ENCODE assay signal across 8 mouse cellular contexts in genomic region chr2:20967101-20967645, GRCm38 (mm10). TPM values are rescaled to one million over a fixed set of nuclear protein-coding genes. Genes with fewer than 3 reads are reported as not detected.
DNase-seq lines count a peak whose midpoint lies in the region; ATAC-seq and TF ChIP-seq lines count a peak whose summit lies in the region.

No protein-coding gene starts in this region.

- H3K27ac ChIP-seq in MEL (ENCODE audit: control insufficient read depth, low read depth, low read length): peak overlapping the region; percentile 99
- H3K27ac ChIP-seq in cortical plate, adult 2 months (ENCODE audit: insufficient read depth, low read length): peak overlapping the region; percentile 100
- no peak overlapping the region for H3K27ac ChIP-seq in kidney, embryonic 14.5 days (ENCODE audit: low read depth, low read length)
- H3K27ac ChIP-seq in lung, embryonic 15.5 days: peak overlapping the region; percentile 97

- TF ChIP-seq EP300 in MEL (IDR thresholded peaks at IDR 0.05; ENCODE audit: low read depth in 1 of 2, low read length in 2 of 2): no peak

- no peak for TF ChIP-seq CTCF in MEL (IDR thresholded peaks at IDR 0.05 in 2 of 3, conservative IDR thresholded peaks at IDR 0.05 in 1 of 3; ENCODE audit: control insufficient read depth in 1 of 3, insufficient read depth in 1 of 3, low read depth in 2 of 3, low read length in 3 of 3, poor library complexity in 1 of 3, severe bottlenecking in 1 of 3)
- no peak for TF ChIP-seq CTCF in cortical plate, adult 2 months (IDR thresholded peaks at IDR 0.05; ENCODE audit: extremely low read depth, insufficient read depth, low read length)

- peak; percentile 18 to 26 for DNase-seq in B cell, adult 2 months
- peak; percentile 71 for DNase-seq in MEL (ENCODE audit: low read depth, low spot score)
- peak; percentile 37 for DNase-seq in right cerebral cortex, postnatal 14 days
- no peak for DNase-seq in T-cell, adult 2 months (ENCODE audit: low spot score)

- peaks cover 14% of the 10 kb centered on the region in 2 experiments for H3K4me1 ChIP-seq in MEL (ENCODE audit: control insufficient read depth in 1 of 2, insufficient read depth in 2 of 2, low read length in 2 of 2)
- H3K4me1 ChIP-seq in cortical plate, adult 2 months (ENCODE audit: control insufficient read depth, insufficient read depth, low read length): peaks cover 4% of the 10 kb centered on the region; the same call in 1 of the 2 replicates
- H3K4me1 ChIP-seq in kidney, embryonic 14.5 days (ENCODE audit: control insufficient read depth, insufficient read depth, low read length): peaks cover 19% of the 10 kb centered on the region
- H3K4me1 ChIP-seq in lung, embryonic 15.5 days: peaks cover 45% of the 10 kb centered on the region

- peak overlapping the region; percentile 98 for H3K9ac ChIP-seq in MEL (ENCODE audit: control insufficient read depth, low read depth, low read length, poor library complexity, severe bottlenecking)
- H3K9ac ChIP-seq in kidney, embryonic 14.5 days (ENCODE audit: low read depth, low read length): peak overlapping the region; percentile 96
- peak overlapping the region; percentile 98 for H3K9ac ChIP-seq in lung, embryonic 15.5 days

- ATAC-seq in granulocyte monocyte progenitor cell, adult 5-6 weeks (replicated peaks; ENCODE audit: poor library complexity, severe bottlenecking): 0 out of 2 replicates have a peak, but pooled peaks have one; percentile 8
- no peak for ATAC-seq in kidney, embryonic 14.5 days (ENCODE audit: low FRiP score, low TSS enrichment)
- no peak for ATAC-seq in lung, embryonic 15.5 days (ENCODE audit: borderline replicate concordance, extremely low read depth, low FRiP score, low TSS enrichment)

- H3K9me3 ChIP-seq in MEL (replicated peaks; ENCODE audit: insufficient read depth, low read length): no peaks in the 10 kb centered on the region
- H3K9me3 ChIP-seq in kidney, embryonic 14.5 days (ENCODE audit: control insufficient read depth, low read length): no peaks in the 10 kb centered on the region
- H3K9me3 ChIP-seq in lung, embryonic 15.5 days: no peaks in the 10 kb centered on the region

- peaks cover 53% of the 10 kb centered on the region for H3K79me2 ChIP-seq in MEL (ENCODE audit: control insufficient read depth, insufficient read depth, low read length, poor library complexity)

- H3K4me2 ChIP-seq in kidney, embryonic 14.5 days (replicated peaks; ENCODE audit: low read depth, low read length): peak overlapping the region; percentile 82
- peak overlapping the region; percentile 77 for H3K4me2 ChIP-seq in lung, embryonic 15.5 days

- TF ChIP-seq POLR2A in MEL (IDR thresholded peaks at IDR 0.05; ENCODE audit: control insufficient read depth in 1 of 2, insufficient read depth in 1 of 2, low read depth in 1 of 2, low read length in 2 of 2, poor library complexity in 1 of 2): no peak
- TF ChIP-seq POLR2A in cortical plate, adult 2 months (IDR thresholded peaks at IDR 0.05; ENCODE audit: extremely low read depth, insufficient read depth, low read length): no peak

- H3K4me3 ChIP-seq in MEL (ENCODE audit: control insufficient read depth in 1 of 2, insufficient read depth in 1 of 2, low read depth in 2 of 2, low read length in 2 of 2): peak overlapping the region; percentile 91 to 99
- peak overlapping the region; percentile 87 for H3K4me3 ChIP-seq in cortical plate, adult 2 months (ENCODE audit: insufficient read depth, low read length)
- H3K4me3 ChIP-seq in kidney, embryonic 14.5 days (ENCODE audit: low read length): peak overlapping the region; percentile 65
- peak overlapping the region; percentile 88 for H3K4me3 ChIP-seq in lung, embryonic 15.5 days

- H3K27me3 ChIP-seq in MEL (ENCODE audit: control insufficient read depth in 1 of 2, insufficient read depth in 2 of 2, low read length in 2 of 2): no peaks in the 10 kb centered on the region
- no peaks in the 10 kb centered on the region for H3K27me3 ChIP-seq in kidney, embryonic 14.5 days (ENCODE audit: control insufficient read depth, insufficient read depth, low read length)
- no peaks in the 10 kb centered on the region for H3K27me3 ChIP-seq in lung, embryonic 15.5 days

- H3K36me3 ChIP-seq in MEL (ENCODE audit: control insufficient read depth in 1 of 2, insufficient read depth in 2 of 2, low read length in 2 of 2): peaks cover 0 to 26% of the 10 kb centered on the region in 2 experiments; a peak in 2 of 4 replicates
- no peaks in the 10 kb centered on the region for H3K36me3 ChIP-seq in kidney, embryonic 14.5 days (ENCODE audit: control insufficient read depth, insufficient read depth, low read length)
- no peaks in the 10 kb centered on the region for H3K36me3 ChIP-seq in lung, embryonic 15.5 days

- WGBS in kidney, embryonic 14.5 days: 3% methylated on average over 13 of the region's 13 CpGs
- WGBS in lung, embryonic 15.5 days: 1% methylated on average over 13 of the region's 13 CpGs

- no peak for TF ChIP-seq RAD21 in MEL (IDR thresholded peaks at IDR 0.05; ENCODE audit: low read depth, low read length)

TF ChIP-seq in MEL, 35 proteins besides CTCF, POLR2A, EP300 and RAD21:
- TF ChIP-seq NELFE (IDR thresholded peaks at IDR 0.05; ENCODE audit: low read depth, low read length) (no peak), USF2 (IDR thresholded peaks at IDR 0.05; ENCODE audit: borderline replicate concordance in 1 of 2, insufficient read depth in 1 of 2, low read depth in 1 of 2, low read length in 2 of 2) (no peak), TCF12 (IDR thresholded peaks at IDR 0.05; ENCODE audit: low read depth, low read length) (no peak), SIN3A (IDR thresholded peaks at IDR 0.05; ENCODE audit: low read length) (peak; percentile 19; the same call in 1 of the 2 replicates), CHD1 (IDR thresholded peaks at IDR 0.05; ENCODE audit: low read depth, low read length) (no peak), HCFC1 (IDR thresholded peaks at IDR 0.05; ENCODE audit: low read depth, low read length) (no peak)
TF ChIP-seq in MEL: peak in this region for 1.

RNA-seq across cellular contexts. Expression of gene Arhgap21, which starts 1.5 kb away (rescaled TPM):
- 12.4 and 12.8 TPM in 2 replicates for total RNA-seq in MEL (2012; rRNA removed)
- polyA plus RNA-seq in MEL (2012; ENCODE audit: insufficient read depth in 1 of 2, insufficient read length in 2 of 2, low read depth in 1 of 2, low replicate concordance in 2 of 2, missing spikeins in 1 of 2): 100 to 1,000 TPM in 1 of 2 experiments, 10 to 100 TPM in 1; 30.6 to 104 TPM
- polyA plus RNA-seq in cortical plate, adult 2 months (2012; rRNA removed): 104 and 131 TPM in 2 replicates
- 40.6 and 58.6 TPM in 2 replicates for total RNA-seq in granulocyte monocyte progenitor cell, adult 5-6 weeks (2014; fragmentation: Nextera tagmentation)
- total RNA-seq in granulocyte monocyte progenitor cell, adult 5-6 weeks (2017): 18.4 and 28.1 TPM in 2 replicates
- polyA plus RNA-seq in kidney, embryonic 14.5 days (2014; fragmentation: Nextera tagmentation; extraction: Ambion mirVana): 14.4 and 15.9 TPM in 2 replicates
- 11.8 and 13.7 TPM in 2 replicates for polyA plus RNA-seq in lung, embryonic 15.5 days (2015; fragmentation: Nextera tagmentation; extraction: Ambion mirVana)
